ENCODE assay signal across 26 mouse cellular contexts in the genomic region with DNA sequence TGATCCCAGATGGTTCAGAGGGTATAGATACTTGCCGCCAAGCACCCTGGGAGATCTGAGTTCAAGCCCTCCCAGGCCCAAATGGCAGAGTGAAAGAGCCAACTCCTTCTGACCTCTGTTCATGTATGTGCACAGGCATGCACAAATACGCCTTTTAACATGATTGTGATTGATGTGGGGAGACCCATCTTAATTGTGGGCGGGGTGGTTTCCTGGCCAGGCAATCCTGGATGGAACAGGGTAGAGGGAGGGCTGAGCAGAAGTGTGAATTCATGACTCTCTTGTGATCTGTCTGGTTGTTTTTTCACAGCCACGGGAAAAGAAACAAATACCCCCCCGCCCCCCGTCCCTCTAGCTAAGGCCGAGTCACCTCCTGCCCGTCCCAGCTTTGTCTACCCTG. TPM values are rescaled to one million over a fixed set of nuclear protein-coding genes. Genes with fewer than 3 reads are reported as not detected.
DNase-seq lines count a peak whose midpoint lies in the region; ATAC-seq and TF ChIP-seq lines count a peak whose summit lies in the region.
"Had no signal": no experiment of that assay in that cellular context is flagged by ENCODE, and none has a peak within 500 bp of the region (broad histone marks: within the 10 kb centered on the region; RNA-seq: fewer than 3 reads in every experiment).

No protein-coding gene starts in this region.

- H3K27ac ChIP-seq in hindbrain, embryonic 13.5 days = no peak overlapping the region
- H3K27ac ChIP-seq in hindbrain, postnatal 0 days = no peak overlapping the region
- 0 out of 2 replicates have a peak overlapping the region, but pooled peaks have one; percentile 31 for H3K27ac ChIP-seq in stomach, embryonic 15.5 days
- H3K27ac ChIP-seq in stomach, postnatal 0 days (replicated peaks) = no peak overlapping the region
- H3K27ac ChIP-seq in intestine, embryonic 15.5 days = no peak overlapping the region
- H3K27ac ChIP-seq: forebrain, embryonic 10.5 days; forebrain, embryonic 13.5 days; heart, adult 2 months; heart, embryonic 10.5 days; heart, embryonic 13.5 days had no signal

- DNase-seq in hindbrain, postnatal 0 days (ENCODE audit: low spot score) = no peak
- no peak for DNase-seq in stomach, postnatal 0 days (ENCODE audit: low spot score)
- DNase-seq in T-cell, adult 2 months (ENCODE audit: low spot score) = peak; percentile 56
- peak; percentile 61 for DNase-seq in naive thymus-derived CD4-positive, alpha-beta T cell, adult 2 months (ENCODE audit: low read depth)
- DNase-seq in layer of hippocampus, postnatal 10 days (ENCODE audit: low spot score in 2 of 2) = no peak
- DNase-seq: adrenal gland, postnatal 10 days; adrenal gland, postnatal 36 days; cerebellum, adult 18-20 months; cerebellum, adult 9-10 months; cerebellum, postnatal 14 days; gastrocnemius, postnatal 10 days; gastrocnemius, postnatal 36 days; heart, adult 2 months; heart, postnatal 14 days; heart, postnatal 4 days had no signal

- H3K4me1 ChIP-seq in hindbrain, embryonic 13.5 days (replicated peaks) = peaks cover 41% of the 10 kb centered on the region
- H3K4me1 ChIP-seq in hindbrain, postnatal 0 days (ENCODE audit: insufficient read depth, low read length) = no peaks in the 10 kb centered on the region; the same call in 1 of the 2 replicates
- peaks cover 18% of the 10 kb centered on the region for H3K4me1 ChIP-seq in stomach, embryonic 15.5 days
- no peaks in the 10 kb centered on the region for H3K4me1 ChIP-seq in stomach, postnatal 0 days (replicated peaks; ENCODE audit: control insufficient read depth, insufficient read depth)
- H3K4me1 ChIP-seq in intestine, embryonic 15.5 days (replicated peaks) = peaks cover 12% of the 10 kb centered on the region

- H3K36me3 ChIP-seq in hindbrain, embryonic 13.5 days = no peaks in the 10 kb centered on the region
- no peaks in the 10 kb centered on the region for H3K36me3 ChIP-seq in hindbrain, postnatal 0 days (ENCODE audit: insufficient read depth, low read length)
- H3K36me3 ChIP-seq in stomach, embryonic 15.5 days = no peaks in the 10 kb centered on the region
- H3K36me3 ChIP-seq in stomach, postnatal 0 days (ENCODE audit: control insufficient read depth, insufficient read depth, low read length) = no peaks in the 10 kb centered on the region
- H3K36me3 ChIP-seq in intestine, embryonic 15.5 days = no peaks in the 10 kb centered on the region
- H3K36me3 ChIP-seq: forebrain, embryonic 10.5 days; heart, embryonic 10.5 days; heart, embryonic 13.5 days had no signal

- H3K27me3 ChIP-seq in hindbrain, embryonic 13.5 days = 0 out of 2 replicates have a peak, but pooled peaks cover 17% of the 10 kb centered on the region
- no peaks in the 10 kb centered on the region for H3K27me3 ChIP-seq in hindbrain, postnatal 0 days (ENCODE audit: insufficient read depth, low read length)
- no peaks in the 10 kb centered on the region for H3K27me3 ChIP-seq in stomach, embryonic 15.5 days (replicated peaks)
- no peaks in the 10 kb centered on the region for H3K27me3 ChIP-seq in stomach, postnatal 0 days (ENCODE audit: control insufficient read depth, insufficient read depth, low read length)
- H3K27me3 ChIP-seq in intestine, embryonic 15.5 days (replicated peaks) = no peaks in the 10 kb centered on the region
- H3K27me3 ChIP-seq: forebrain, embryonic 13.5 days had no signal

- H3K9ac ChIP-seq in hindbrain, embryonic 13.5 days = peak overlapping the region; percentile 39; the same call in 1 of the 2 replicates
- no peak overlapping the region for H3K9ac ChIP-seq in hindbrain, postnatal 0 days (replicated peaks; ENCODE audit: low read length)
- no peak overlapping the region for H3K9ac ChIP-seq in stomach, embryonic 15.5 days
- H3K9ac ChIP-seq in stomach, postnatal 0 days (ENCODE audit: low read length) = no peak overlapping the region
- H3K9ac ChIP-seq in intestine, embryonic 15.5 days = no peak overlapping the region
- H3K9ac ChIP-seq: forebrain, embryonic 13.5 days; heart, embryonic 13.5 days had no signal

- TF ChIP-seq CTCF in hindbrain, postnatal 0 days (IDR thresholded peaks at IDR 0.05; ENCODE audit: low read depth) = no peak
- TF ChIP-seq CTCF in stomach, postnatal 0 days (IDR thresholded peaks at IDR 0.05; ENCODE audit: low read depth) = no peak

- H3K9me3 ChIP-seq in hindbrain, embryonic 13.5 days = no peaks in the 10 kb centered on the region
- no peaks in the 10 kb centered on the region for H3K9me3 ChIP-seq in hindbrain, postnatal 0 days (ENCODE audit: low read length)
- no peaks in the 10 kb centered on the region for H3K9me3 ChIP-seq in stomach, embryonic 15.5 days
- H3K9me3 ChIP-seq in stomach, postnatal 0 days (ENCODE audit: control insufficient read depth, low read length) = no peaks in the 10 kb centered on the region
- H3K9me3 ChIP-seq in intestine, embryonic 15.5 days = no peaks in the 10 kb centered on the region
- H3K9me3 ChIP-seq: forebrain, embryonic 10.5 days; forebrain, embryonic 13.5 days; heart, embryonic 10.5 days; heart, embryonic 13.5 days had no signal

- ATAC-seq in hindbrain, embryonic 13.5 days (ENCODE audit: low FRiP score) = no peak
- ATAC-seq in hindbrain, postnatal 0 days = no peak
- no peak for ATAC-seq in stomach, embryonic 15.5 days (ENCODE audit: insufficient read depth, low FRiP score, low read depth)
- ATAC-seq in stomach, postnatal 0 days (ENCODE audit: low FRiP score, low TSS enrichment) = no peak
- no peak for ATAC-seq in intestine, embryonic 15.5 days
- ATAC-seq: forebrain, embryonic 13.5 days; forebrain, embryonic 16.5 days had no signal

- WGBS in hindbrain, embryonic 13.5 days = 39% methylated on average over 8 of the region's 8 CpGs
- 35% methylated on average over 8 of the region's 8 CpGs for WGBS in hindbrain, postnatal 0 days
- WGBS in stomach, embryonic 15.5 days = 37% methylated on average over 8 of the region's 8 CpGs
- WGBS in stomach, postnatal 0 days = 41% methylated on average over 8 of the region's 8 CpGs
- 44% methylated on average over 8 of the region's 8 CpGs for WGBS in intestine, embryonic 15.5 days

- no peak overlapping the region for H3K4me3 ChIP-seq in hindbrain, embryonic 13.5 days
- no peak overlapping the region for H3K4me3 ChIP-seq in hindbrain, postnatal 0 days (ENCODE audit: low read length)
- no peak overlapping the region for H3K4me3 ChIP-seq in stomach, embryonic 15.5 days (replicated peaks)
- no peak overlapping the region for H3K4me3 ChIP-seq in stomach, postnatal 0 days (ENCODE audit: low read depth, low read length)
- no peak overlapping the region for H3K4me3 ChIP-seq in intestine, embryonic 15.5 days (replicated peaks)
- H3K4me3 ChIP-seq: forebrain, embryonic 10.5 days; forebrain, embryonic 13.5 days; heart, adult 2 months; heart, embryonic 10.5 days; heart, embryonic 13.5 days had no signal

- H3K4me2 ChIP-seq in hindbrain, embryonic 13.5 days = no peak overlapping the region
- no peak overlapping the region for H3K4me2 ChIP-seq in hindbrain, postnatal 0 days (ENCODE audit: low read depth, low read length)
- H3K4me2 ChIP-seq in stomach, embryonic 15.5 days = no peak overlapping the region
- no peak overlapping the region for H3K4me2 ChIP-seq in stomach, postnatal 0 days (replicated peaks; ENCODE audit: low read depth)
- no peak overlapping the region for H3K4me2 ChIP-seq in intestine, embryonic 15.5 days (replicated peaks)
- H3K4me2 ChIP-seq: forebrain, embryonic 13.5 days; heart, embryonic 13.5 days had no signal

- TF ChIP-seq EP300 in stomach, postnatal 0 days (optimal IDR thresholded peaks at IDR 0.05) = no peak

RNA-seq across cellular contexts. Expression of a gene that starts 12.8 kb away (rescaled TPM):
- polyA plus RNA-seq in hindbrain, embryonic 13.5 days (2015; fragmentation: Nextera tagmentation; extraction: Ambion mirVana) = not detected in 2 replicates
- 0.25 TPM in 1 of 2 replicates, not detected in the other for total RNA-seq in hindbrain, postnatal 0 days (2014; rRNA removed)
- polyA plus RNA-seq in hindbrain, postnatal 0 days (2015; fragmentation: Nextera tagmentation; extraction: Ambion mirVana) = 0.05 TPM in 1 of 2 replicates, not detected in the other
- polyA plus RNA-seq in stomach, embryonic 15.5 days (2015; fragmentation: Nextera tagmentation; extraction: Ambion mirVana) = 0.19 and 0.23 TPM in 2 replicates
- 1.3 and 2.1 TPM in 2 replicates for polyA plus RNA-seq in stomach, postnatal 0 days (2015; fragmentation: Nextera tagmentation; extraction: Ambion mirVana)
- not detected for total RNA-seq in layer of hippocampus, postnatal 10 days (2021)
- 0.19 and 0.32 TPM in 2 replicates for polyA plus RNA-seq in intestine, embryonic 15.5 days (2015; fragmentation: Nextera tagmentation; extraction: Ambion mirVana)
- total RNA-seq: adrenal gland, adult 18-20 months; adrenal gland, postnatal 10 days; adrenal gland, postnatal 36 days; granulocyte monocyte progenitor cell, adult 5-6 weeks; heart, adult 2 months; heart, postnatal 14 days; heart, postnatal 4 days had no signal
- polyA plus RNA-seq: forebrain, embryonic 13.5 days; forebrain, embryonic 16.5 days had no signal

RNA-seq across cellular contexts. Expression of a gene that starts 22.4 kb away (rescaled TPM):
- not detected in 2 replicates for polyA plus RNA-seq in hindbrain, embryonic 13.5 days (2015; fragmentation: Nextera tagmentation; extraction: Ambion mirVana)
- total RNA-seq in hindbrain, postnatal 0 days (2014; rRNA removed) = not detected in 2 replicates
- 0.05 TPM in 2 replicates for polyA plus RNA-seq in hindbrain, postnatal 0 days (2015; fragmentation: Nextera tagmentation; extraction: Ambion mirVana)
- polyA plus RNA-seq in stomach, embryonic 15.5 days (2015; fragmentation: Nextera tagmentation; extraction: Ambion mirVana) = 0.09 and 0.18 TPM in 2 replicates
- polyA plus RNA-seq in stomach, postnatal 0 days (2015; fragmentation: Nextera tagmentation; extraction: Ambion mirVana) = 0.02 TPM in 1 of 2 replicates, not detected in the other
- under 1 TPM in 1 of 2 experiments, not detected in 1; 0.11 TPM for total RNA-seq in layer of hippocampus, postnatal 10 days (2021)
- polyA plus RNA-seq in intestine, embryonic 15.5 days (2015; fragmentation: Nextera tagmentation; extraction: Ambion mirVana) = 0.40 and 0.42 TPM in 2 replicates
- total RNA-seq: adrenal gland, adult 18-20 months; adrenal gland, postnatal 36 days had no signal
- polyA plus RNA-seq: embryonic facial prominence, embryonic 11.5 days; forebrain, embryonic 13.5 days; forebrain, embryonic 16.5 days; heart, adult 2 months had no signal

RNA-seq across cellular contexts. Expression of a gene that starts 58.8 kb away (rescaled TPM):
- 0.09 and 0.13 TPM in 2 replicates for polyA plus RNA-seq in hindbrain, embryonic 13.5 days (2015; fragmentation: Nextera tagmentation; extraction: Ambion mirVana)
- total RNA-seq in hindbrain, postnatal 0 days (2014; rRNA removed) = not detected in 2 replicates
- not detected in 2 replicates for polyA plus RNA-seq in hindbrain, postnatal 0 days (2015; fragmentation: Nextera tagmentation; extraction: Ambion mirVana)
- polyA plus RNA-seq in stomach, embryonic 15.5 days (2015; fragmentation: Nextera tagmentation; extraction: Ambion mirVana) = 1.7 and 2.8 TPM in 2 replicates
- polyA plus RNA-seq in stomach, postnatal 0 days (2015; fragmentation: Nextera tagmentation; extraction: Ambion mirVana) = 0.23 and 0.27 TPM in 2 replicates
- total RNA-seq in layer of hippocampus, postnatal 10 days (2021) = not detected
- polyA plus RNA-seq in intestine, embryonic 15.5 days (2015; fragmentation: Nextera tagmentation; extraction: Ambion mirVana) = 2.3 and 2.7 TPM in 2 replicates

Comparison
In these comparisons a context has a peak if more than half of its experiments do, and no peak if none do; other contexts are left out.
1. DNase-seq: peak in T-cell, adult 2 months (single experiment) and naive thymus-derived CD4-positive, alpha-beta T cell, adult 2 months (single experiment); none in hindbrain, postnatal 0 days (single experiment), stomach, postnatal 0 days (single experiment) and layer of hippocampus, postnatal 10 days (0 of 2).